Mouse (Mus musculus) brain, embryonic 18.5 days (tissue): ENCODE measurements at regions not wholly inside any gene's neighbourhood (a gene's known extent, or its start where the extent isn't known, plus 50 kb on each side); places are given as distances from the start of the nearest gene placed in this dataset.

Experiments
- DNase-seq: peaks from one replicate; pipeline ENCODE4 v3.0.0-alpha.2; 2012; ENCODE audit warnings: low read depth, low spot score

DNA sequence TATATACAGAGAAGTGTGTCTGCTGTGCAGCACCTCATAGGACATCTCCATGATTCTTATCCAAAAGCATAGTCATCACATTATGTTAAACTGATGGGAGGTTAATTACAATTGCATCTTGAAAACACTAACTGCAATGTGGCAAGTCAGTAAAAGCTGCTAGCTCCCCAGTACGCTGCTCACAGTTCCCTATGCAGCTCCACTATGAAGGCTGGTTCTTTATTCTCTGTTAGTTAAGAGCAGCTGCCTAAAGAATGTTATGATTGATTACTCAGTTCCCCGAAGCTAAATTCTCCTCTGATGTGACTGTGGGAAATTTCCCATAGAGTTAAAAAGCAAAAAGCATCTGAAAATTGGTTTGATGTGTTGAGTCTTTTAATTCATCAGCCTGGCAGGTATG is 144.1 kb downstream of the Gpr37 start:
- peak; percentile 3 for DNase-seq
